Mouse (Mus musculus) stomach, embryonic 14.5 days (tissue): ENCODE results near the gene Gm21885. TPM values are rescaled to one million over a fixed set of nuclear protein-coding genes. Genes with fewer than 3 reads are reported as not detected.
A peak's percentile ranks its signal among the peaks of the same experiment; 100 is the strongest.

Experiments
- ATAC-seq: fragments of 200-750 bp; cut with Nextera tagmentation; 2 replicates; pipeline ENCODE4 v1.8.0; 2017; ENCODE audit warnings: low read depth, moderate TSS enrichment; ENCODE audit not compliant: insufficient number of reproducible peaks, insufficient read depth, low FRiP score
- H3K27ac ChIP-seq: fragments of 300-500 bp; sonication (generic); 2 replicates; pipeline ENCODE4 v1.5.1; 2014; ENCODE audit warnings: mild to moderate bottlenecking, low read length, moderate library complexity, mixed read lengths
- H3K27me3 ChIP-seq: fragments of 300-500 bp; sonication (generic); 2 replicates; pipeline ENCODE4 v1.6.1; 2014; ENCODE audit warnings: low read length, control low read depth, mixed read lengths; ENCODE audit not compliant: control insufficient read depth, insufficient read depth
- H3K36me3 ChIP-seq: fragments of 300-500 bp; sonication (generic); 2 replicates; pipeline ENCODE4 v1.6.1; 2014; ENCODE audit warnings: mild to moderate bottlenecking, control low read depth, low read length, moderate library complexity, mixed read lengths; ENCODE audit not compliant: control insufficient read depth, insufficient read depth
- H3K4me1 ChIP-seq: fragments of 300-500 bp; sonication (generic); 2 replicates; pipeline ENCODE4 v1.6.1; 2014; ENCODE audit warnings: low read length, control low read depth, mixed read lengths; ENCODE audit not compliant: control insufficient read depth, insufficient read depth
- H3K4me2 ChIP-seq: fragments of 300-500 bp; sonication (generic); replicated peaks from 2 replicates; pipeline ENCODE4 v1.6.1; 2014; ENCODE audit warnings: low read depth, low read length, control low read depth
- H3K4me3 ChIP-seq: fragments of 300-500 bp; sonication (generic); 2 replicates; pipeline ENCODE4 v1.5.1; 2014; ENCODE audit warnings: low read depth, low read length, control low read depth
- H3K9ac ChIP-seq: fragments of 300-500 bp; sonication (generic); replicated peaks from 2 replicates; pipeline ENCODE4 v1.6.1; 2014; ENCODE audit warnings: low read depth, mild to moderate bottlenecking, control low read depth, low read length, moderate library complexity, mixed read lengths
- H3K9me3 ChIP-seq: fragments of 300-500 bp; sonication (generic); 2 replicates; pipeline ENCODE4 v1.6.1; 2016; ENCODE audit warnings: low read depth, low read length, control low read depth; ENCODE audit not compliant: control insufficient read depth
- WGBS: fragments of 180-500 bp; shearing (Covaris S2); extraction: QIAGEN DNeasy Blood & Tissue Kit; methylation state at CpG from one replicate; pipeline ENCODE4 v1.1.7; 2014; 5-methylcytosine and 5-hydroxymethylcytosine counted together
- polyA plus RNA-seq: library from polyadenylated mRNA; unstranded; fragments of >200 nt; fragmentation: Nextera tagmentation; extraction: Ambion mirVana; gene quantifications from 2 replicates; pipeline ENCODE4 v1.2.1, GENCODE M21; 2014

The Gm21885 gene
- polyA plus RNA-seq, 1 experiment from 2014 or later = 0.56 TPM

DNA sequence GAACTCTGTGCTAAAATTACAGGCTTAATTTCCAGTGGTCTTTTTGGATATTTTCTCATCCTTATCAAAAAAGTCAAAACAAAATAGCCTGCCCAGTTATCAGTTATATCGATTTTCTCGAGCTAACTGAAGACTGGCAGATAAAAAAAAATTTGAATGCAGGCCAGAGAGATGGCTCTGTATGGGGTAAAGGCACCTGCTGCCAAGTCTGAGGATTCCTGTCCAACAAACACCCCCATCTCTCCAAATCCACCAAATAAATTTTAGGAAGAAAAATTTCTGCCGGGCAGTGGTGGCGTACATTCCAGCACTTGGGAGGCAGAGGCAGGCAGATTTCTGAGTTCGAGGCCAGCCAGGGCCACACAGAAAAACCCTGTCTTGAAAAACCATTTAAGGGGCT is 36.4 kb downstream of the Gm21885 start:
- Histone ChIP-seq H3K4me2 (no peak overlapping the region), H3K27me3 (no peaks in the 10 kb centered on the region), H3K9me3 (no peaks in the 10 kb centered on the region), H3K4me1 (peaks cover 26% of the 10 kb centered on the region), H3K9ac (no peak overlapping the region), H3K27ac (no peak overlapping the region), H3K36me3 (no peaks in the 10 kb centered on the region), H3K4me3 (no peak overlapping the region)
- ATAC-seq = no peak
- WGBS = 81% methylated on average over 5 of the region's 5 CpGs

- H3K9ac ChIP-seq = peak overlapping the region; percentile 99
- WGBS = under 1% methylated on average over 67 of the region's 67 CpGs
- H3K9me3 ChIP-seq = no peaks in the 10 kb centered on the region
- H3K4me2 ChIP-seq = peak overlapping the region; percentile 76
- H3K36me3 ChIP-seq = no peaks in the 10 kb centered on the region
- peaks cover 15% of the 10 kb centered on the region for H3K4me1 ChIP-seq
- ATAC-seq = peak; percentile 62
- H3K27ac ChIP-seq = peak overlapping the region; percentile 99
- no peaks in the 10 kb centered on the region for H3K27me3 ChIP-seq
- H3K4me3 ChIP-seq = peak overlapping the region; percentile 99
Observed at GRCm38 (mm10) chr11:94320969-94321930, 39.6 kb downstream of the Gm21885 start.

- H3K9me3 ChIP-seq = no peaks in the 10 kb centered on the region
- H3K4me1 ChIP-seq = peaks cover 13% of the 10 kb centered on the region
- H3K27me3 ChIP-seq = no peaks in the 10 kb centered on the region
- H3K36me3 ChIP-seq = no peaks in the 10 kb centered on the region
- H3K4me2 ChIP-seq = peak within 1 kb of the TSS; percentile 76
- ATAC-seq = peak; percentile 95
- WGBS = under 1% methylated on average over 36 of the region's 36 CpGs
- H3K9ac ChIP-seq = peak within 1 kb of the TSS; percentile 99
- H3K4me3 ChIP-seq = peak within 1 kb of the TSS; percentile 99
- peak within 1 kb of the TSS; percentile 99 for H3K27ac ChIP-seq
Observed at GRCm38 (mm10) chr11:94321931-94322400, 40.3 kb downstream of the Gm21885 start, which contains the start of gene Luc7l3. Gene Luc7l3, minus strand, starts transcription at chr11:94321988.

DNA sequence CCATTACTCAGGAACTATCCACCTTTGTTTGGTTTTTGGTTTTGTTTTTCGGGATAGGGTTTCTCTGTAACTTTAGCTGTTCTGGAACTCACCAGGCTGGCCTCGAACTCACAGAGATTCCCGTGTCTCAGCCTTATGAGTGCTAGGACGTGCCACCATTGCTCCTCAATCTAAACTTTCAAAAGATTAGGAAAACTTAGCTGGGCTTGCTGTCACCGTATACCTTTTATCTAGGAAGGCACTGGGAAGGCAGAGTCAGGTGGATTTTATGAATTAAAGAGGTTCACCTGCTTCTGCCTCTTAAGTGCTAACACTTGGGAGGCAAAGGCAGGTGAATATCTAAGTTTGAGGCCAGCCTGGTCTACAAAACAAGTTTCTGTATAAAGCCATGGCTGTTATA is 41.0 kb downstream of the Gm21885 start:
- peak overlapping the region; percentile 39 for H3K4me2 ChIP-seq
- peak overlapping the region; percentile 99 for H3K4me3 ChIP-seq
- no peaks in the 10 kb centered on the region for H3K36me3 ChIP-seq
- no peaks in the 10 kb centered on the region for H3K27me3 ChIP-seq
- no peak for ATAC-seq
- peaks cover 11% of the 10 kb centered on the region for H3K4me1 ChIP-seq
- no peak overlapping the region for H3K9ac ChIP-seq
- peak overlapping the region; percentile 99; the same call in 1 of the 2 replicates for H3K27ac ChIP-seq
- 27% methylated on average over 5 of the region's 5 CpGs for WGBS
- no peaks in the 10 kb centered on the region for H3K9me3 ChIP-seq

- 70% methylated on average over 5 of the region's 5 CpGs for WGBS
- H3K27me3 ChIP-seq = no peaks in the 10 kb centered on the region
- no peak overlapping the region for H3K4me2 ChIP-seq
- 0 out of 2 replicates have a peak overlapping the region, but pooled peaks have one; percentile 28 for H3K27ac ChIP-seq
- no peak for ATAC-seq
- H3K9ac ChIP-seq = no peak overlapping the region
- peaks cover 7% of the 10 kb centered on the region for H3K4me1 ChIP-seq
- H3K36me3 ChIP-seq = no peaks in the 10 kb centered on the region
- no peaks in the 10 kb centered on the region for H3K9me3 ChIP-seq
- H3K4me3 ChIP-seq = no peak overlapping the region
Observed at GRCm38 (mm10) chr11:94323271-94323925, 41.7 kb downstream of the Gm21885 start.

- no peaks in the 10 kb centered on the region for H3K9me3 ChIP-seq
- H3K27ac ChIP-seq = no peak overlapping the region
- H3K4me1 ChIP-seq = peaks cover 10% of the 10 kb centered on the region
- WGBS = 83% methylated on average over 5 of the region's 5 CpGs
- no peak overlapping the region for H3K4me3 ChIP-seq
- H3K4me2 ChIP-seq = no peak overlapping the region
- no peak overlapping the region for H3K9ac ChIP-seq
- ATAC-seq = no peak
- no peaks in the 10 kb centered on the region for H3K36me3 ChIP-seq
- no peaks in the 10 kb centered on the region for H3K27me3 ChIP-seq
Observed at GRCm38 (mm10) chr11:94324618-94325017, 42.9 kb downstream of the Gm21885 start.

- Histone ChIP-seq H3K27me3 (no peaks in the 10 kb centered on the region), H3K9ac (peak overlapping the region; percentile 92), H3K36me3 (peaks cover 3% of the 10 kb centered on the region; the same call in 1 of the 2 replicates), H3K4me2 (peak overlapping the region; percentile 76), H3K27ac (peak overlapping the region; percentile 97), H3K4me1 (peaks cover 21% of the 10 kb centered on the region), H3K9me3 (no peaks in the 10 kb centered on the region), H3K4me3 (peak overlapping the region; percentile 76; the same call in 1 of the 2 replicates)
- no peak for ATAC-seq
- 3% methylated on average over 10 of the region's 10 CpGs for WGBS
Observed at GRCm38 (mm10) chr11:94326961-94327411, 45.3 kb downstream of the Gm21885 start.
